Mouse (Mus musculus) limb, embryonic 14.5 days (tissue): ENCODE data around the gene Tnip1. TPM values are rescaled to one million over a fixed set of nuclear protein-coding genes. Genes with fewer than 3 reads are reported as not detected.
A peak's percentile ranks its signal among the peaks of the same experiment; 100 is the strongest.

Experiments
- ATAC-seq: fragments of 200-750 bp; cut with Nextera tagmentation; 2 replicates; pipeline ENCODE4 v1.8.0; 2017; ENCODE audit warnings: low read depth, moderate number of reproducible peaks, moderate TSS enrichment; ENCODE audit not compliant: low FRiP score
- DNase-seq: peaks from one replicate; pipeline ENCODE4 v3.0.0-alpha.2; 2015; ENCODE audit warnings: low spot score
- H3K27ac ChIP-seq: fragments of 300-500 bp; sonication (generic); replicated peaks from 2 replicates; pipeline ENCODE4 v1.5.1; 2014; ENCODE audit warnings: low read depth, mild to moderate bottlenecking, low read length, moderate library complexity, mixed read lengths
- H3K27me3 ChIP-seq: fragments of 300-500 bp; sonication (generic); 2 replicates; pipeline ENCODE4 v1.6.1; 2014; ENCODE audit warnings: low read length, mixed read lengths; ENCODE audit not compliant: control insufficient read depth, insufficient read depth
- H3K36me3 ChIP-seq: fragments of 300-500 bp; sonication (generic); 2 replicates; pipeline ENCODE4 v1.6.1; 2014; ENCODE audit warnings: mild to moderate bottlenecking, low read length, moderate library complexity, mixed read lengths; ENCODE audit not compliant: control insufficient read depth, insufficient read depth
- H3K4me1 ChIP-seq: fragments of 300-500 bp; sonication (generic); 2 replicates; pipeline ENCODE4 v1.6.1; 2014; ENCODE audit warnings: antibody characterized with exemption, low read length, mixed read lengths; ENCODE audit not compliant: control insufficient read depth, insufficient read depth
- H3K4me2 ChIP-seq: fragments of 300-500 bp; sonication (generic); replicated peaks from 2 replicates; pipeline ENCODE4 v1.6.1; 2014; ENCODE audit warnings: low read depth, mild to moderate bottlenecking, low read length, moderate library complexity; ENCODE audit not compliant: severe bottlenecking
- H3K4me3 ChIP-seq: fragments of 300-500 bp; sonication (generic); replicated peaks from 2 replicates; pipeline ENCODE4 v1.5.1; 2014; ENCODE audit warnings: low read length
- H3K9ac ChIP-seq: fragments of 300-500 bp; sonication (generic); 2 replicates; pipeline ENCODE4 v1.6.1; 2014; ENCODE audit warnings: mild to moderate bottlenecking, low read depth, low read length, moderate library complexity; ENCODE audit not compliant: severe bottlenecking
- H3K9me3 ChIP-seq: fragments of 300-500 bp; sonication (generic); 2 replicates; pipeline ENCODE4 v1.6.1; 2016; ENCODE audit warnings: low read length; ENCODE audit not compliant: control insufficient read depth
- POLR2A ChIP-seq: fragments of 200-500 bp; IDR thresholded peaks from 2 replicates; pipeline ENCODE4 v1.8.0; 2012; ENCODE audit warnings: inconsistent platforms, mild to moderate bottlenecking, moderate library complexity, borderline replicate concordance; ENCODE audit not compliant: insufficient read depth, insufficient read length; ENCODE audit errors: extremely low read depth
- WGBS: fragments of 180-500 bp; shearing (Covaris S2); extraction: QIAGEN DNeasy Blood & Tissue Kit; methylation state at CpG from one replicate; pipeline ENCODE4 v1.1.7; 2014; 5-methylcytosine and 5-hydroxymethylcytosine counted together
- polyA plus RNA-seq, 2 experiments: library from polyadenylated mRNA; depleted of rRNA in 1 of 2; stranded (reverse) in 1 of 2; unstranded in 1 of 2; fragments of >200 nt; fragmentation: Nextera tagmentation in 1 of 2; extraction: Ambion mirVana in 1 of 2; gene quantifications; 2 replicates each; pipeline versions ENCODE4 v1.2.1 to v1.2.3; 2012 to 2014

Gene Tnip1
- polyA plus RNA-seq, 2 experiments, result 20.0 to 21.6 TPM

- peak within 1 kb of the TSS; percentile 89 for H3K27ac ChIP-seq
- no peaks in the 10 kb centered on the region for H3K27me3 ChIP-seq
- peaks cover 21% of the 10 kb centered on the region for H3K36me3 ChIP-seq
- WGBS, result under 1% methylated on average over 64 of the region's 107 CpGs
- peak within 1 kb of the TSS; percentile 92 for H3K4me3 ChIP-seq
- DNase-seq, result peak; percentile 95
- peak; percentile 91; the same call in 1 of the 2 replicates for TF ChIP-seq POLR2A
- peak; percentile 86 for ATAC-seq
- H3K4me1 ChIP-seq, result peaks cover 16% of the 10 kb centered on the region
- peak within 1 kb of the TSS; percentile 54 for H3K4me2 ChIP-seq
- no peaks in the 10 kb centered on the region for H3K9me3 ChIP-seq
- H3K9ac ChIP-seq, result peak within 1 kb of the TSS; percentile 98
Observed at GRCm38 (mm10) chr11:54866119-54867048, 96.3 kb downstream of the Tnip1 start, which contains the start of gene Hint1. Gene Hint1 (plus strand): TSS chr11:54866383.

GRCm38 (mm10) chr11:54865330-54866085 is 97.2 kb downstream of the Tnip1 start:
- no peak for DNase-seq
- Histone ChIP-seq H3K4me2 (peak overlapping the region; percentile 54), H3K4me1 (peaks cover 16% of the 10 kb centered on the region), H3K9me3 (no peaks in the 10 kb centered on the region), H3K4me3 (peak overlapping the region; percentile 92), H3K27me3 (no peaks in the 10 kb centered on the region), H3K27ac (peak overlapping the region; percentile 89), H3K9ac (peak overlapping the region; percentile 98), H3K36me3 (peaks cover 14% of the 10 kb centered on the region)
- 0 out of 2 replicates have a peak, but pooled peaks have one; percentile 2 for ATAC-seq
- no peak for TF ChIP-seq POLR2A
- 67% methylated on average over 6 of the region's 6 CpGs for WGBS

- no peaks in the 10 kb centered on the region for H3K36me3 ChIP-seq
- H3K9me3 ChIP-seq, result no peaks in the 10 kb centered on the region
- peaks cover 16% of the 10 kb centered on the region for H3K4me1 ChIP-seq
- no peaks in the 10 kb centered on the region for H3K27me3 ChIP-seq
- DNase-seq (peak; percentile 56), ATAC-seq (no peak)
- no peak overlapping the region for H3K4me2 ChIP-seq
- no peak overlapping the region for H3K9ac ChIP-seq
- 46% methylated on average over 10 of the region's 10 CpGs for WGBS
- no peak overlapping the region for H3K4me3 ChIP-seq
- TF ChIP-seq POLR2A, result no peak
- no peak overlapping the region for H3K27ac ChIP-seq
Observed at GRCm38 (mm10) chr11:54862621-54863520, 99.8 kb downstream of the Tnip1 start.

GRCm38 (mm10) chr11:54861471-54862420 is 101.0 kb downstream of the Tnip1 start:
- Histone ChIP-seq H3K36me3 (no peaks in the 10 kb centered on the region), H3K27ac (no peak overlapping the region), H3K4me3 (no peak overlapping the region; the same call in 1 of the 2 replicates), H3K9ac (no peak overlapping the region), H3K9me3 (no peaks in the 10 kb centered on the region), H3K4me2 (peak overlapping the region; percentile 56; the same call in 1 of the 2 replicates), H3K27me3 (no peaks in the 10 kb centered on the region), H3K4me1 (peaks cover 9% of the 10 kb centered on the region; the same call in 1 of the 2 replicates)
- no peak for TF ChIP-seq POLR2A
- 89% methylated on average over 5 of the region's 5 CpGs for WGBS
- DNase-seq (no peak), ATAC-seq (no peak)

Other genes starting within 250 kb of the Tnip1 start
- gene Cdc42se2, start 175.2 kb downstream of the Tnip1 start, polyA plus RNA-seq (2012; rRNA removed), result 51.7 and 65.4 TPM in 2 replicates
- 77.7 and 82.5 TPM in 2 replicates for gene Cdc42se2, start 175.2 kb downstream of the Tnip1 start, polyA plus RNA-seq (2014; fragmentation: Nextera tagmentation; extraction: Ambion mirVana)
- gene Lyrm7, start 102.0 kb downstream of the Tnip1 start, polyA plus RNA-seq (2012; rRNA removed), result 3.8 and 8.2 TPM in 2 replicates
- 7.8 and 10.8 TPM in 2 replicates for gene Lyrm7, start 102.0 kb downstream of the Tnip1 start, polyA plus RNA-seq (2014; fragmentation: Nextera tagmentation; extraction: Ambion mirVana)
- gene Hint1, start 96.5 kb downstream of the Tnip1 start, polyA plus RNA-seq (2012; rRNA removed), result 492 and 618 TPM in 2 replicates
- gene Hint1, start 96.5 kb downstream of the Tnip1 start, polyA plus RNA-seq (2014; fragmentation: Nextera tagmentation; extraction: Ambion mirVana), result 557 and 602 TPM in 2 replicates
- 14.5 and 18.2 TPM in 2 replicates for gene Gpx3, start 60.5 kb downstream of the Tnip1 start, polyA plus RNA-seq (2012; rRNA removed)
- gene Gpx3, start 60.5 kb downstream of the Tnip1 start, polyA plus RNA-seq (2014; fragmentation: Nextera tagmentation; extraction: Ambion mirVana), result 32.7 and 37.3 TPM in 2 replicates
- gene Anxa6, start 70.5 kb upstream of the Tnip1 start, polyA plus RNA-seq (2012; rRNA removed), result 272 and 281 TPM in 2 replicates
- 390 and 395 TPM in 2 replicates for gene Anxa6, start 70.5 kb upstream of the Tnip1 start, polyA plus RNA-seq (2014; fragmentation: Nextera tagmentation; extraction: Ambion mirVana)
- 1.2 and 1.6 TPM in 2 replicates for gene Ccdc69, start 115.2 kb upstream of the Tnip1 start, polyA plus RNA-seq (2012; rRNA removed)
- gene Ccdc69, start 115.2 kb upstream of the Tnip1 start, polyA plus RNA-seq (2014; fragmentation: Nextera tagmentation; extraction: Ambion mirVana), result 1.1 and 1.3 TPM in 2 replicates
- gene Gm2a, start 135.2 kb upstream of the Tnip1 start, polyA plus RNA-seq (2012; rRNA removed), result 12.2 and 14.6 TPM in 2 replicates
- gene Gm2a, start 135.2 kb upstream of the Tnip1 start, polyA plus RNA-seq (2014; fragmentation: Nextera tagmentation; extraction: Ambion mirVana), result 34.6 and 37.8 TPM in 2 replicates
- not detected in 2 replicates for gene Slc36a3, start 188.8 kb upstream of the Tnip1 start, polyA plus RNA-seq (2012; rRNA removed)
- not detected in 2 replicates for gene Slc36a3, start 188.8 kb upstream of the Tnip1 start, polyA plus RNA-seq (2014; fragmentation: Nextera tagmentation; extraction: Ambion mirVana)
- gene Slc36a2, start 222.2 kb upstream of the Tnip1 start, polyA plus RNA-seq (2012; rRNA removed), result 1.7 and 2.3 TPM in 2 replicates
- 1.4 and 2.2 TPM in 2 replicates for gene Slc36a2, start 222.2 kb upstream of the Tnip1 start, polyA plus RNA-seq (2014; fragmentation: Nextera tagmentation; extraction: Ambion mirVana)
- gene Slc36a1, start 241.4 kb upstream of the Tnip1 start, polyA plus RNA-seq (2012; rRNA removed), result 15.9 and 20.2 TPM in 2 replicates
- gene Slc36a1, start 241.4 kb upstream of the Tnip1 start, polyA plus RNA-seq (2014; fragmentation: Nextera tagmentation; extraction: Ambion mirVana), result 2.1 and 2.6 TPM in 2 replicates